Mouse (Mus musculus): ENCODE measurements around the gene Erbb3.

Gene Erbb3

GRCm38 (mm10) chr10:128544674-128545569, 44.5 kb downstream of the Erbb3 start:
- in situ Hi-C loops (cut with MboI; ENCODE audit: low pct_unique_long_range_greater_than_20kb in 1 of 2, low sequenced_read_pairs in 2 of 2, unreplicated experiment in 1 of 2), result no loop called here

GRCm38 (mm10) chr10:128544151-128544657, 45.2 kb downstream of the Erbb3 start:
- in situ Hi-C loops (cut with MboI; ENCODE audit: low pct_unique_long_range_greater_than_20kb in 1 of 2, low sequenced_read_pairs in 2 of 2, unreplicated experiment in 1 of 2), result no loop called here

- in situ Hi-C loops (cut with MboI; ENCODE audit: low pct_unique_long_range_greater_than_20kb in 1 of 2, low sequenced_read_pairs in 2 of 2, unreplicated experiment in 1 of 2), result no loop called here
These were observed 46.4 kb downstream of the Erbb3 start for GRCm38 (mm10) chr10:128543100-128543499.

GRCm38 (mm10) chr10:128538340-128538870, 51.0 kb downstream of the Erbb3 start:
- in situ Hi-C loops (cut with MboI; ENCODE audit: low pct_unique_long_range_greater_than_20kb in 1 of 2, low sequenced_read_pairs in 2 of 2, unreplicated experiment in 1 of 2), result no loop called here

GRCm38 (mm10) chr10:128536266-128536940, 53.0 kb downstream of the Erbb3 start:
- in situ Hi-C loops (cut with MboI; ENCODE audit: low pct_unique_long_range_greater_than_20kb in 1 of 2, low sequenced_read_pairs in 2 of 2, unreplicated experiment in 1 of 2), result no loop called here

GRCm38 (mm10) chr10:128535624-128536265, 53.7 kb downstream of the Erbb3 start:
- in situ Hi-C loops (cut with MboI; ENCODE audit: low pct_unique_long_range_greater_than_20kb in 1 of 2, low sequenced_read_pairs in 2 of 2, unreplicated experiment in 1 of 2), result no loop called here

GRCm38 (mm10) chr10:128535206-128535605, 54.2 kb downstream of the Erbb3 start:
- in situ Hi-C loops (cut with MboI; ENCODE audit: low pct_unique_long_range_greater_than_20kb in 1 of 2, low sequenced_read_pairs in 2 of 2, unreplicated experiment in 1 of 2), result no loop called here

- in situ Hi-C loops (cut with MboI; ENCODE audit: low pct_unique_long_range_greater_than_20kb in 1 of 2, low sequenced_read_pairs in 2 of 2, unreplicated experiment in 1 of 2), result no loop called here
These were observed 62.8 kb downstream of the Erbb3 start for GRCm38 (mm10) chr10:128526366-128527356.

- in situ Hi-C loops (cut with MboI; ENCODE audit: low pct_unique_long_range_greater_than_20kb in 1 of 2, low sequenced_read_pairs in 2 of 2, unreplicated experiment in 1 of 2), result no loop called here
These were observed 63.7 kb downstream of the Erbb3 start, which contains the start of gene Esyt1 for GRCm38 (mm10) chr10:128525671-128526308. Esyt1 (minus strand) TSS chr10:128525871.

GRCm38 (mm10) chr10:128524732-128525662, 64.5 kb downstream of the Erbb3 start:
- in situ Hi-C loops (cut with MboI; ENCODE audit: low pct_unique_long_range_greater_than_20kb in 1 of 2, low sequenced_read_pairs in 2 of 2, unreplicated experiment in 1 of 2), result no loop called here

GRCm38 (mm10) chr10:128524111-128524731, 65.2 kb downstream of the Erbb3 start:
- in situ Hi-C loops (cut with MboI; ENCODE audit: low pct_unique_long_range_greater_than_20kb in 1 of 2, low sequenced_read_pairs in 2 of 2, unreplicated experiment in 1 of 2), result no loop called here

GRCm38 (mm10) chr10:128522351-128522750, 67.1 kb downstream of the Erbb3 start:
- in situ Hi-C loops (cut with MboI; ENCODE audit: low pct_unique_long_range_greater_than_20kb in 1 of 2, low sequenced_read_pairs in 2 of 2, unreplicated experiment in 1 of 2), result no loop called here

GRCm38 (mm10) chr10:128520591-128520990, 68.9 kb downstream of the Erbb3 start:
- in situ Hi-C loops (cut with MboI; ENCODE audit: low pct_unique_long_range_greater_than_20kb in 1 of 2, low sequenced_read_pairs in 2 of 2, unreplicated experiment in 1 of 2), result no loop called here

GRCm38 (mm10) chr10:128518833-128519232, 70.6 kb downstream of the Erbb3 start:
- in situ Hi-C loops (cut with MboI; ENCODE audit: low pct_unique_long_range_greater_than_20kb in 1 of 2, low sequenced_read_pairs in 2 of 2, unreplicated experiment in 1 of 2), result no loop called here

All from mouse embryonic stem cell (cell line).